Mouse (Mus musculus) neural tube, embryonic 12.5 days (tissue): ENCODE measurements at regions not wholly inside any gene's neighbourhood (a gene's known extent, or its start where the extent isn't known, plus 50 kb on each side); places are given as distances from the start of the nearest gene placed in this dataset.

Experiments
- ATAC-seq: fragments of 200-750 bp; cut with Nextera tagmentation; 2 replicates; pipeline ENCODE4 v1.8.0; 2017; ENCODE audit warnings: low read depth, mild to moderate bottlenecking, moderate TSS enrichment, moderate library complexity; ENCODE audit not compliant: low FRiP score
- H3K27ac ChIP-seq: fragments of 300-500 bp; sonication (generic); 2 replicates; pipeline ENCODE4 v1.5.1; 2016
- H3K27me3 ChIP-seq: fragments of 300-500 bp; sonication (generic); replicated peaks from 2 replicates; pipeline ENCODE4 v1.6.1; 2016; ENCODE audit warnings: mild to moderate bottlenecking
- H3K36me3 ChIP-seq: fragments of 300-500 bp; sonication (generic); 2 replicates; pipeline ENCODE4 v1.6.1; 2016; ENCODE audit warnings: mild to moderate bottlenecking
- H3K4me1 ChIP-seq: fragments of 300-500 bp; sonication (generic); 2 replicates; pipeline ENCODE4 v1.6.1; 2016
- H3K4me2 ChIP-seq: fragments of 300-500 bp; sonication (generic); replicated peaks from 2 replicates; pipeline ENCODE4 v1.6.1; 2016; ENCODE audit warnings: mild to moderate bottlenecking
- H3K4me3 ChIP-seq: fragments of 300-500 bp; sonication (generic); 2 replicates; pipeline ENCODE4 v1.5.1; 2016
- H3K9ac ChIP-seq: fragments of 300-500 bp; sonication (generic); 2 replicates; pipeline ENCODE4 v1.6.1; 2016; ENCODE audit warnings: mild to moderate bottlenecking
- H3K9me3 ChIP-seq: fragments of 300-500 bp; sonication (generic); 2 replicates; pipeline ENCODE4 v1.6.1; 2016; ENCODE audit warnings: mild to moderate bottlenecking
- WGBS: fragments of 180-500 bp; shearing (Covaris S2); methylation state at CpG from one replicate; pipeline ENCODE4 v1.1.7; 2016; 5-methylcytosine and 5-hydroxymethylcytosine counted together

GRCm38 (mm10) chr2:142964340-142964739 lies 63.0 kb upstream of the Kif16b start:
- 86% methylated on average over 2 of the region's 2 CpGs for WGBS
- Histone ChIP-seq H3K36me3 (no peaks in the 10 kb centered on the region), H3K4me2 (no peak overlapping the region), H3K4me1 (no peaks in the 10 kb centered on the region), H3K9me3 (no peaks in the 10 kb centered on the region), H3K9ac (no peak overlapping the region), H3K27me3 (no peaks in the 10 kb centered on the region), H3K4me3 (no peak overlapping the region), H3K27ac (no peak overlapping the region)
- no peak for ATAC-seq

GRCm38 (mm10) chr2:142967250-142967649 lies 65.9 kb upstream of the Kif16b start:
- H3K4me1 ChIP-seq = no peaks in the 10 kb centered on the region
- no peak overlapping the region for H3K27ac ChIP-seq
- 25% methylated on average over 4 of the region's 4 CpGs for WGBS
- no peak overlapping the region for H3K4me2 ChIP-seq
- no peak overlapping the region for H3K9ac ChIP-seq
- ATAC-seq = peak; percentile 70; the same call in 1 of the 2 replicates
- H3K27me3 ChIP-seq = no peaks in the 10 kb centered on the region
- no peaks in the 10 kb centered on the region for H3K36me3 ChIP-seq
- H3K9me3 ChIP-seq = no peaks in the 10 kb centered on the region
- H3K4me3 ChIP-seq = no peak overlapping the region

- no peaks in the 10 kb centered on the region; the same call in 1 of the 2 replicates for H3K4me1 ChIP-seq
- no peak overlapping the region for H3K9ac ChIP-seq
- no peak overlapping the region for H3K4me2 ChIP-seq
- H3K27me3 ChIP-seq = no peaks in the 10 kb centered on the region
- H3K4me3 ChIP-seq = no peak overlapping the region
- no peak overlapping the region for H3K27ac ChIP-seq
- ATAC-seq = peak; percentile 82
- H3K36me3 ChIP-seq = no peaks in the 10 kb centered on the region
- no peaks in the 10 kb centered on the region for H3K9me3 ChIP-seq
- 32% methylated on average over 4 of the region's 4 CpGs for WGBS
Measured at GRCm38 (mm10) chr2:142980771-142981170, 79.4 kb upstream of the Kif16b start.

GRCm38 (mm10) chr2:142988691-142989090 lies 74.1 kb upstream of the Snrpb2 start:
- Histone ChIP-seq H3K9ac (no peak overlapping the region), H3K4me2 (no peak overlapping the region)
- WGBS = 49% methylated on average over 3 of the region's 3 CpGs

GRCm38 (mm10) chr2:142996088-142996487 lies 66.8 kb upstream of the Snrpb2 start:
- Histone ChIP-seq H3K4me3 (no peak overlapping the region), H3K27me3 (no peaks in the 10 kb centered on the region), H3K4me2 (no peak overlapping the region), H3K9me3 (no peaks in the 10 kb centered on the region), H3K27ac (no peak overlapping the region), H3K36me3 (no peaks in the 10 kb centered on the region), H3K9ac (no peak overlapping the region), H3K4me1 (no peaks in the 10 kb centered on the region; the same call in 1 of the 2 replicates)
- ATAC-seq = no peak

More at GRCm38 (mm10) chr2:142988691-142989090, 74.1 kb upstream of the Snrpb2 start:
- H3K27ac ChIP-seq = no peak overlapping the region
- H3K4me3 ChIP-seq = no peak overlapping the region
- no peaks in the 10 kb centered on the region for H3K4me1 ChIP-seq
- no peak for ATAC-seq
- no peaks in the 10 kb centered on the region for H3K27me3 ChIP-seq
- H3K9me3 ChIP-seq = no peaks in the 10 kb centered on the region
- no peaks in the 10 kb centered on the region for H3K36me3 ChIP-seq

GRCm38 (mm10) chr2:143002874-143003273 lies 60.0 kb upstream of the Snrpb2 start:
- no peaks in the 10 kb centered on the region for H3K27me3 ChIP-seq
- H3K4me2 ChIP-seq = no peak overlapping the region
- no peak overlapping the region for H3K4me3 ChIP-seq
- 69% methylated on average over 6 of the region's 6 CpGs for WGBS
- H3K4me1 ChIP-seq = no peaks in the 10 kb centered on the region
- ATAC-seq = no peak
- H3K27ac ChIP-seq = no peak overlapping the region
- H3K9me3 ChIP-seq = no peaks in the 10 kb centered on the region
- no peak overlapping the region for H3K9ac ChIP-seq
- H3K36me3 ChIP-seq = no peaks in the 10 kb centered on the region

- Histone ChIP-seq H3K9me3 (no peaks in the 10 kb centered on the region), H3K9ac (no peak overlapping the region), H3K36me3 (no peaks in the 10 kb centered on the region), H3K4me3 (no peak overlapping the region), H3K4me1 (no peaks in the 10 kb centered on the region), H3K27ac (no peak overlapping the region), H3K4me2 (no peak overlapping the region), H3K27me3 (no peaks in the 10 kb centered on the region)
- 74% methylated on average over 3 of the region's 3 CpGs for WGBS
- ATAC-seq = no peak
Measured at GRCm38 (mm10) chr2:143003341-143003740, 59.5 kb upstream of the Snrpb2 start.

- H3K9ac ChIP-seq = no peak overlapping the region
- WGBS = 60% methylated on average over 8 of the region's 8 CpGs
- no peak for ATAC-seq
- no peak overlapping the region for H3K4me2 ChIP-seq
- H3K27ac ChIP-seq = no peak overlapping the region
- no peaks in the 10 kb centered on the region for H3K4me1 ChIP-seq
- H3K36me3 ChIP-seq = no peaks in the 10 kb centered on the region
- H3K27me3 ChIP-seq = no peaks in the 10 kb centered on the region
- H3K4me3 ChIP-seq = no peak overlapping the region
- no peaks in the 10 kb centered on the region for H3K9me3 ChIP-seq
Measured at GRCm38 (mm10) chr2:143011380-143011779, 51.5 kb upstream of the Snrpb2 start.
